Mouse (Mus musculus): ENCODE measurements around the gene Gm13030. TPM values are rescaled to one million over a fixed set of nuclear protein-coding genes. Genes with fewer than 3 reads are reported as not detected.

The Gm13030 gene
- total and polyA plus RNA-seq, 3 experiments: not detected

DNA sequence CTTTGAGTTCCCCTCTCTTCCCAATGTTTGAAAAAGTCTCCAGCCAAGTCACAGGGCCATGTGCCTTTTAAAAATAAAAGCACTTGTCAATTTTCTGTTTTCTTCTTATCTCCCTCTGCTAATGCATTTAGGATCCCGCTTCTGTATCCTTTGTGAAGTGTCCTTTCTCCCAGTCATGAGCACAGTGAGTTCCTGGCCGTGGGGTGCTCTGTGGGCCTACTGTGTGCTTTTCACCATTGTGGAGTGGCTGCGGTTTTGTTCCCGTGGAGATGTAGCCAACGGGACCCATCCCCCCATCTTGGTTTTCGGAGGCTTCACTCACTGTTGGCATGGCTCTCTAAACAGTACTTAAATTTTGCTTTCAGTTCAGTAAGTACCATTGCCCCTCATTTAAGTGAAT is 7.8 kb downstream of the Gm13030 start:
- peaks cover 0 to 1% of the 10 kb centered on the region in 2 experiments; a peak in 2 of 4 replicates for H3K27me3 ChIP-seq (ENCODE audit: control insufficient read depth in 1 of 2, insufficient read depth in 2 of 2, low read length in 2 of 2)
- H3K27ac ChIP-seq (ENCODE audit: control insufficient read depth, low read depth, low read length): no peak overlapping the region
- H3K79me2 ChIP-seq (ENCODE audit: control insufficient read depth, insufficient read depth, low read length, poor library complexity): no peaks in the 10 kb centered on the region
- H3K9me3 ChIP-seq (replicated peaks; ENCODE audit: insufficient read depth, low read length): no peaks in the 10 kb centered on the region
- peaks cover 1 to 4% of the 10 kb centered on the region in 2 experiments; a peak in 3 of 4 replicates for H3K4me1 ChIP-seq (ENCODE audit: control insufficient read depth in 1 of 2, insufficient read depth in 2 of 2, low read length in 2 of 2)
- peak overlapping the region; percentile 59 for H3K9ac ChIP-seq (ENCODE audit: control insufficient read depth, low read depth, low read length, poor library complexity, severe bottlenecking)
- H3K4me3 ChIP-seq (ENCODE audit: control insufficient read depth in 1 of 2, insufficient read depth in 1 of 2, low read depth in 2 of 2, low read length in 2 of 2): peak overlapping the region; percentile 56 to 96
- peak; percentile 90 for TF ChIP-seq ZKSCAN1 (IDR thresholded peaks at IDR 0.05; ENCODE audit: low read depth, low read length)
- no peak for TF ChIP-seq HCFC1 (IDR thresholded peaks at IDR 0.05; ENCODE audit: low read depth, low read length)
- DNase-seq (ENCODE audit: low read depth, low spot score): no peak
- H3K36me3 ChIP-seq (ENCODE audit: control insufficient read depth in 1 of 2, insufficient read depth in 2 of 2, low read length in 2 of 2): no peaks in the 10 kb centered on the region; a peak in 1 of 4 replicates

DNA sequence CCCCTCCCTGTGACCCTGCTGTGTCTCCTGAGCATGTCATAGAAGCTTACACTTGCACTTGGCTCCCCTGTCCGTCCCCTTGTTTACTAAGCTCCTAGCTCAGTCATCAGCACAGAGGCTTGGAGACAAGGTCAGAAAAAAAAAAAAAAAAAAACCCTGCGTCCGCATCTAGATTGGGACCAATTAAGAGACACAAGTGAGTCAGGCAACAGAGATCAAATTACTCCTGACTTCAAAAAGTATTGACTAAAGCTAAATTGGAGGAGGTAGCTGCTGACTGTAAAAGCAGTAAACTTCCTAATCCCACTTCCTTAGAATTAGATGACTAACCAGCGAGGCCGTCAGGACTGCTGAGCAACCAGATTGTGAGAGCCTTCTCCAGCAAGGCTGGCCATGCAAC is 8.7 kb downstream of the Gm13030 start:
- H3K9me3 ChIP-seq (replicated peaks; ENCODE audit: insufficient read depth, low read length): no peaks in the 10 kb centered on the region
- peaks cover 1 to 4% of the 10 kb centered on the region in 2 experiments; a peak in 3 of 4 replicates for H3K4me1 ChIP-seq (ENCODE audit: control insufficient read depth in 1 of 2, insufficient read depth in 2 of 2, low read length in 2 of 2)
- H3K27ac ChIP-seq (ENCODE audit: control insufficient read depth, low read depth, low read length): no peak overlapping the region
- no peak overlapping the region for H3K4me3 ChIP-seq (ENCODE audit: control insufficient read depth in 1 of 2, insufficient read depth in 1 of 2, low read depth in 2 of 2, low read length in 2 of 2)
- no peak overlapping the region for H3K9ac ChIP-seq (ENCODE audit: control insufficient read depth, low read depth, low read length, poor library complexity, severe bottlenecking)
- no peaks in the 10 kb centered on the region for H3K79me2 ChIP-seq (ENCODE audit: control insufficient read depth, insufficient read depth, low read length, poor library complexity)
- DNase-seq (ENCODE audit: low read depth, low spot score): no peak
- peaks cover 0 to 1% of the 10 kb centered on the region in 2 experiments; a peak in 2 of 4 replicates for H3K27me3 ChIP-seq (ENCODE audit: control insufficient read depth in 1 of 2, insufficient read depth in 2 of 2, low read length in 2 of 2)
- no peaks in the 10 kb centered on the region; a peak in 1 of 4 replicates for H3K36me3 ChIP-seq (ENCODE audit: control insufficient read depth in 1 of 2, insufficient read depth in 2 of 2, low read length in 2 of 2)
- TF ChIP-seq MYC (IDR thresholded peaks at IDR 0.05; ENCODE audit: low read depth, low read length): no peak
- TF ChIP-seq USF1 (IDR thresholded peaks at IDR 0.05; ENCODE audit: low read depth, low read length): no peak
- no peak for TF ChIP-seq MAZ (IDR thresholded peaks at IDR 0.05; ENCODE audit: low read depth, low read length)
- TF ChIP-seq UBTF (IDR thresholded peaks at IDR 0.05; ENCODE audit: borderline replicate concordance, insufficient read depth, low read depth, low read length): no peak
- no peak for TF ChIP-seq MAX (IDR thresholded peaks at IDR 0.05; ENCODE audit: low read length)
- no peak for TF ChIP-seq GATA1 (IDR thresholded peaks at IDR 0.05; ENCODE audit: low read depth, low read length)
- no peak for TF ChIP-seq CTCF (IDR thresholded peaks at IDR 0.05 in 2 of 3, conservative IDR thresholded peaks at IDR 0.05 in 1 of 3; ENCODE audit: control insufficient read depth in 1 of 3, insufficient read depth in 1 of 3, low read depth in 2 of 3, low read length in 3 of 3, poor library complexity in 1 of 3, severe bottlenecking in 1 of 3)
- no peak for TF ChIP-seq ZMIZ1 (IDR thresholded peaks at IDR 0.05; ENCODE audit: low read depth, low read length)
- no peak for TF ChIP-seq NRF1 (IDR thresholded peaks at IDR 0.05; ENCODE audit: insufficient read depth, low read depth, low read length, poor library complexity, severe bottlenecking)
- no peak for TF ChIP-seq MYB (IDR thresholded peaks at IDR 0.05; ENCODE audit: low read depth, low read length)
- TF ChIP-seq JUND (IDR thresholded peaks at IDR 0.05; ENCODE audit: low read depth, low read length): no peak
- no peak for TF ChIP-seq EP300 (IDR thresholded peaks at IDR 0.05; ENCODE audit: low read depth in 1 of 2, low read length in 2 of 2)
- TF ChIP-seq NELFE (IDR thresholded peaks at IDR 0.05; ENCODE audit: low read depth, low read length): no peak
- TF ChIP-seq RCOR1 (IDR thresholded peaks at IDR 0.05; ENCODE audit: low read depth, low read length): no peak
